Mouse (Mus musculus) heart, embryonic 10.5 days (tissue): ENCODE data around the gene Ier5l. TPM values are rescaled to one million over a fixed set of nuclear protein-coding genes. Genes with fewer than 3 reads are reported as not detected.

ENCODE experiments used
- DNase-seq: peaks from one replicate; pipeline ENCODE4 v3.0.0-alpha.2; 2017; ENCODE audit warnings: low spot score
- H3K27ac ChIP-seq: fragments of 300-500 bp; sonication (generic); 2 replicates; pipeline ENCODE4 v1.5.1; 2016; ENCODE audit warnings: mild to moderate bottlenecking
- H3K27me3 ChIP-seq: fragments of 300-500 bp; sonication (generic); 2 replicates; pipeline ENCODE4 v1.6.1; 2016; ENCODE audit warnings: mild to moderate bottlenecking; ENCODE audit not compliant: poor library complexity, insufficient read depth, severe bottlenecking
- H3K36me3 ChIP-seq: fragments of 300-500 bp; sonication (generic); 2 replicates; pipeline ENCODE4 v1.6.1; 2016; ENCODE audit warnings: mild to moderate bottlenecking, moderate library complexity
- H3K4me1 ChIP-seq: fragments of 300-500 bp; sonication (generic); 2 replicates; pipeline ENCODE4 v1.6.1; 2016; ENCODE audit warnings: mild to moderate bottlenecking
- H3K4me3 ChIP-seq: fragments of 300-500 bp; sonication (generic); 2 replicates; pipeline ENCODE4 v1.5.1; 2016; ENCODE audit warnings: mild to moderate bottlenecking, moderate library complexity
- H3K9me3 ChIP-seq: fragments of 300-500 bp; sonication (generic); 2 replicates; pipeline ENCODE4 v1.6.1; 2016; ENCODE audit warnings: mild to moderate bottlenecking, moderate library complexity
- WGBS: fragments of 180-500 bp; shearing (Covaris S2); methylation state at CpG from one replicate; pipeline ENCODE4 v1.1.7; 2016; 5-methylcytosine and 5-hydroxymethylcytosine counted together
- polyA plus RNA-seq: library from polyadenylated mRNA; unstranded; fragments of >200 nt; fragmentation: Nextera tagmentation; extraction: Ambion mirVana; gene quantifications from 2 replicates; pipeline ENCODE4 v1.2.1, GENCODE M21; 2016

The Ier5l gene
- polyA plus RNA-seq, 1 experiment from 2014 or later: 2.2 TPM

DNA sequence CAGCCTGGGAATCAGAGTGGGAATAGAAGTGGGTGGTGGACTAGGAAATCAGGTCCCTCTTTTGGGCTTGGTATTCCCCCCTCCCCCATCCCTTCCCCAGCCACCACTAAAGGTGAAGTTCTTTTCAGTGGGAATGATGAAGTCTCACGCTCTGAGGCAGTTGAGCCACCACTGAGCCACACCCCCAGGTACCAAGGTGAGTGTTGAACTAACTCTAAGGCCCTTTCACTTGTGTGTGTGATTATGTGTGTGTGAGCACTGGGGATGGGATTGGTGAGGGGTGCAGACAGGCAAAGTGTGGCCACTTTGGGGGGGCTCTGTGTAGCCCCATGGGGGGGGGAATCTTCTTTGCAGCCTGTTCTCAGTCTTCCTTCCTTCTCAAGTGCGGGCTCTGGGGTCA is 2.2 kb upstream of the Ier5l start:
- Histone ChIP-seq H3K4me3 (no peak overlapping the region), H3K27me3 (peaks cover 22% of the 10 kb centered on the region), H3K36me3 (no peaks in the 10 kb centered on the region), H3K4me1 (peaks cover 23% of the 10 kb centered on the region), H3K27ac (no peak overlapping the region), H3K9me3 (no peaks in the 10 kb centered on the region)
- 81% methylated on average over 2 of the region's 2 CpGs for whole genome bisulfite sequencing
- DNase-seq: no peak

DNA sequence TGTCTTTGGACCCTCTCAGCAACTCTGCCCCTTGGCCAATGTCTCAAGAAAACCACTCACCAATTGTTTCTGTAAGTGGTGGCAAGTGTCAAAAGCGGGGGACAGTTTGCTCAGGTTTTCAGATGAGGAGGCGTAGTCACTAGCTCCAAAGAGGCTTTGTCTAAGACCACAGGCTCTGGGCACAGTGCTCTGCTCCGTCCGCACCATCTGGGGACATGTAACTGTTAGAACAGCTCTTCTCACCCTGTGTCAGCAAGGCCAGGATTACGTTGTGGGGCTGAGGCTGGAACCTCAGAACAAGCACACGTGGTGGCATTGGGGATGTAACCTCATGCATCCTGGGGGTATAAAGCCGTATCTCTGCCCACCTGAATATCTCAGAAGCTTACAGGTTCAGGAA is 1.4 kb upstream of the Ier5l start:
- no peak overlapping the region for H3K4me3 ChIP-seq
- H3K27me3 ChIP-seq: peaks cover 22% of the 10 kb centered on the region
- H3K4me1 ChIP-seq: peaks cover 30% of the 10 kb centered on the region
- H3K27ac ChIP-seq: no peak overlapping the region
- no peak for DNase-seq
- H3K36me3 ChIP-seq: no peaks in the 10 kb centered on the region
- H3K9me3 ChIP-seq: no peaks in the 10 kb centered on the region
- WGBS: 80% methylated on average over 7 of the region's 7 CpGs

DNA sequence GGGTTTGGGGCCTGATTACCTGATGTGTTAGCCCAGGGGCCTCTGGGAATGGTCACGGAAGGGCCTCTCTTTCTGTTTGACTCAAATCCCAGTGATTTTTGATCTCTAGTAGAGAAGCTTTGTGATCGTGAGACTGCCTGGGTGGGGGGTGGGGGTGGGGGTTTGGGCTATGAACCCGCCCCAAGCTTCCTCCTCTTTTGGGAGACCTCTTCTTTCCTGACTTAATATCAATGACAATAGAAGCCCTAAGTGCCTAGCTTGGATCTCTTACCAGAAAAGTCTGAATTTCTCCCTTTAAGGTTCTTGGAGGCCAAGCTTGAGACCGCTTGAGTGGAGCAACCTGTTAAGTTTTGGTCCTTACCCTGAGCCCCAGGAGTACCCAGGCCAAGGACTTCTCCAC is 757 bp upstream of the Ier5l start:
- H3K36me3 ChIP-seq: no peaks in the 10 kb centered on the region
- H3K27ac ChIP-seq: peak overlapping the region; percentile 97
- H3K9me3 ChIP-seq: no peaks in the 10 kb centered on the region

DNA sequence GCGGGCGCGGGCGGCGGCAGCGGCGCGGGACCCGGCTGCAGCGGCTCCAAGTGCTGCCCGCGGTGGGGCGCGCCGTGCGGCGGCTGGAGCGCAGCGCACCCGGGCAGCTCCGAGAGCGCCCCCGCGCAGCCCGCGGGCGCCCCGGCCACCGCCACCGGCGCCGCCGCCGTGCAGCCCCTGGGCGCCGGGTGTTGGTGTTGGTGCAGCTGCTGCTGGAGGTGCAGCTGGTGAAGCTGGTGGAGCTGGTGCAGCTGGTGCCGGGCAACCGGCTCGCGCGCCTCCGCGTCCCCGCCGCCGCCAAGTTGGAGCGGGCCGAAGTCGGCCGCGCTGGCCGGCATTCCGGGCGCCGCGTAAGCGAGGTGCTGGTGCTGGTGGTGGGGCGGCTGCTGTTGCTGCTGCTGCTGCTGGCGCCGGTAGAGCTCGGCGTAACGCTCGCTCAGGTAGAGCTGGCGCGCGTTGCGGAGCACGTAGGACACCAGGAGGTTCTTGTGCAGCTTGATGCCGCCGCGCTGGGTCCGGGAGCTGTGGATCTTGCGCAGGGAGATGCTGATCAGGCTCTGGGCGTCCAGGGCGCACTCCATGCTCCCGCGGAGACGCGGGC is 488 bp downstream of the Ier5l start:
- peaks cover 29% of the 10 kb centered on the region for H3K27me3 ChIP-seq
- H3K36me3 ChIP-seq: no peaks in the 10 kb centered on the region
- peak overlapping the region; percentile 81 for H3K4me3 ChIP-seq
- H3K4me1 ChIP-seq: peaks cover 49% of the 10 kb centered on the region
- H3K9me3 ChIP-seq: no peaks in the 10 kb centered on the region
- peak overlapping the region; percentile 97 for H3K27ac ChIP-seq
- DNase-seq: peak; percentile 84
- 5% methylated on average over 80 of the region's 80 CpGs for WGBS

More for the DNA sequence above, 757 bp upstream of the Ier5l start:
- H3K4me3 ChIP-seq: peak overlapping the region; percentile 81
- H3K27me3 ChIP-seq: peaks cover 22% of the 10 kb centered on the region
- peaks cover 37% of the 10 kb centered on the region for H3K4me1 ChIP-seq
- DNase-seq: no peak
- 20% methylated on average over 4 of the region's 4 CpGs for WGBS

DNA sequence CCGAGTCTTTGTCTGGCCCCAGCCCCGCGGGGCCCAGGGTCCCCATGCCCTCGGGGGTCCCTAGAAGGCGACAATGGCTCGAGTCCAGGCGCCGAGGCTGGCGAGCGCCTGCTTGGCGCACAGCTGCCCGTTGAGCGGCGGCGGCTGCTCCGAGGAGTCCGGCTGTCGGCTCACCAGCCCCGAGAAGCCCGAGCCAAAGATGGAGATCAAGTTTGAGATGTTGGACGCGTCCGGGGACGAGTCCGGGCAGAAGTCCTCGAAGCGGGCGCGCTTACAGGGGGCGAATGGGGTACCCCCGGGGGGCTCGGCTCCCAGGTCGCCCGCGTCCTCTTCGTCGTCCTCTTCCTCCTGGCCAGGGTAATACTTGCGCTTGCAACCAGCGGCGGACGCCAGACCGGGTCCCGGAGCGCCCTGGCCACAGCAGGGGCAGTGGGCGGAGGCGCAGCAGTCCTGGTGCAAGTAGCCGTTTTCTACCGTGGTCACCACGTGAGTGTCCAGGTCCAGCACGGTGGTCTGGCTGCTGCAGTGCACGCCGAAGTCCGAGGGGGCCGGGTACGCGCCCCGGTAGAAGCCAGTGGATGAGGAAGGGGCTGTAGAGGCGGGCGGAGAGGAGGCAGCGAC is 1.2 kb downstream of the Ier5l start:
- peaks cover 31% of the 10 kb centered on the region for H3K27me3 ChIP-seq

DNA sequence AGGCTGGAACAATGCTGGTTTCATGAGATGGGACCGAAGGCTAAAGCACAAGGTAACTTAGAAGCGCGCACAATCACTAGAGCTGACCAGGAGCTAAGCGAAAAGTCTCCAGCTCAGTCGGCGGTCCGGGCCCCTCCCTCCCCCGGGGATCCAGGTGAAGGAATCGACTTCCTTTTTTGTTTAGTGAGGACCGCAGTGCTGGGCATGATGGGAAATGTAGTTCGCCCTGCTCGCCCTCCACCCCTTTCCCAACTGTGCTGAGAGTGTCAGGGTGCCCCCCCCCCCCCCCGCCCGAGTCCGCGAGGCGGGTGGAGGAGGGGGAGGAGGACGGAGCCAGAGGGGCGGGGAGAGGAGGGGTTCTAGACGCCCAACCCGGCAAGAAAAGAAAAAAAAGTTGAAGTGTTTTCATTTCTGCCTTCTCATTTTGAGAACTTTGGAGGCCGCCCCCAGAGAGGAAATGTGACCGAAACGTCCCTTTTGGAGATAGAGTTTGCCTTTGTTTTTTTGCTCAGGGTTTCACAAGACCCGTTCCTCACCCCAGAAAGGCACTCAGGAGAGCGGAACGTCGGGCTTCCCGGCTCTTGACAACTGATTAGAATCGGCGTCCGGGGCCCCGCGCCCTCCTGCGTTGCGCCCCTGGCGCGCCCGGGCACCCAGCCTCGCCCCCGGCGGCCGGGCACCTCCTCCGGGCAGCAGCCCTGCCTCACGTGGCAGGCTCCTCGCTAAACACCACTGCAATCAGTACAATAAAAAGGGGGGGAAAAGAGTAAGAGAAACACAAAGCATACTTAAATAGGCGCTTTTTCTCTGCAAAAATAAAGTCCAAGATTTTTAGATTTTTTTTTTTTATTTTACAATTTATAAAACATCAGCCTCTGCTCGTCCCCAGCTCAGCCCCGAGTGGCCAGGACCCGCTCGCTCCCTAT is 2.0 kb downstream of the Ier5l start:
- Histone ChIP-seq H3K36me3 (no peaks in the 10 kb centered on the region), H3K27ac (peak overlapping the region; percentile 97), H3K9me3 (no peaks in the 10 kb centered on the region), H3K4me1 (peaks cover 63% of the 10 kb centered on the region), H3K4me3 (peak overlapping the region; percentile 81), H3K27me3 (peaks cover 31% of the 10 kb centered on the region)
- under 1% methylated on average over 51 of the region's 51 CpGs for WGBS
- DNase-seq: peak; percentile 93

More for the DNA sequence above, 1.2 kb downstream of the Ier5l start:
- WGBS: under 1% methylated on average over 60 of the region's 60 CpGs
- Histone ChIP-seq H3K4me1 (peaks cover 55% of the 10 kb centered on the region), H3K27ac (peak overlapping the region; percentile 97), H3K9me3 (no peaks in the 10 kb centered on the region), H3K36me3 (no peaks in the 10 kb centered on the region), H3K4me3 (peak overlapping the region; percentile 81)
- DNase-seq: no peak

DNA sequence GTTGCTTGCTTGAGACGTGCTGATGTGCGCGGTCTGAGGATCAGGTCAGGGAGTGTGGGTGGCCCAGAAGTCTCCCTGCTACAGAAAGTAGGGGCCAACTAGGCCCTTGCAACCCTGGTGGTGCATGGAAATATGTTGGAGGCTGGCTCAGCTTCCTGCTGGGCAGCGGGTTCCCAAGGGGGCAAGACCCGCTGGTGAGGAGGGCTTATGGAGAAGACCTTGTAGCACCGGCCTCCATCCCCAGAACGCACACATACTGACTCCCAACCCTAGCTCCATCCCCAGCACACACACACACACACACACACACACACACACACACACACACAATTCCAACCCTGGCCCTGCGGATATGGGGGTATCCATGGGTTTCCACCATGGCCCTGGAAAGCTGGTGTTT is 3.0 kb downstream of the Ier5l start:
- Histone ChIP-seq H3K9me3 (no peaks in the 10 kb centered on the region), H3K27me3 (peaks cover 26% of the 10 kb centered on the region), H3K36me3 (no peaks in the 10 kb centered on the region), H3K4me3 (peak overlapping the region; percentile 81), H3K27ac (peak overlapping the region; percentile 97), H3K4me1 (peaks cover 70% of the 10 kb centered on the region)
- 10% methylated on average over 8 of the region's 8 CpGs for WGBS
- DNase-seq: no peak

DNA sequence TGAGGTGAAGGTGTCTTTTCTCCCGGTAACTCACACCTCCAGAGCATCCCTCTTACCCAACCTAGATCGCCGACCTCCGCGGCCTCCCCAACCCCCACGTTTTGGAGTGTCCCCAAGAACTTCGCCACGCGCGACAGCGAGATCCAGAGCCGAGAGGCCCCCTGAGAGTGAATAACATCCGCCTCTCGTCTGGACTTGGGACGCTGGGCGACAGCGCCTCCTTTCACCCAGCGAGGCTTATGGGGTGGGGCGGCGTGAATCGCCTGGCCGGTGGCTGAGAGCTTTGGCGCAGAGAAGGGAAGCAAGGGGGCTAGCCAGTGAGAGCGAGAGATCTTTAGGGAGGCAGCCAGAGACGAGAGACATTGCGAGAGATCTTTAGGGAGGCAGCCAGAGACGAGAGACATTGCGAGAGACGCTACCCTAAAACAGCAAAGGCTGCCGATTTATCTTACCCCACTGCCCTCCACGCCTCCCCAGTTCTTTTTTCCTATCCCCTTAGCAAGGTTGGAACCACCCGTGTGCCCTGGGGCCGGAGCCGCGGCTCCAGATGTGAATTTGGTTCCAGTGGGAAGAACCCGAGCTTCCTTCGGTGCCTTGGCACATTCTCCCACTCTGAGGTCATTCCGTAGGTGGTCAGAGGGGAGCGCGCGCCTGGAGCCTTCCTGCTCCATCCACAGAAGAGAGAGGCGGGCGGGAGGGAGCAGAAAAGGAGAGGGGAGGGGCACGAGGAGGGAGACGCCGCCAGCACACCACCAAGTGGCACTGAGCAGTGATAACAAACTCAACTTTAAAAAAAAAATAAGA is 3.7 kb downstream of the Ier5l start:
- Histone ChIP-seq H3K27ac (peak overlapping the region; percentile 97), H3K4me1 (peaks cover 76% of the 10 kb centered on the region)
- WGBS: under 1% methylated on average over 46 of the region's 46 CpGs

DNA sequence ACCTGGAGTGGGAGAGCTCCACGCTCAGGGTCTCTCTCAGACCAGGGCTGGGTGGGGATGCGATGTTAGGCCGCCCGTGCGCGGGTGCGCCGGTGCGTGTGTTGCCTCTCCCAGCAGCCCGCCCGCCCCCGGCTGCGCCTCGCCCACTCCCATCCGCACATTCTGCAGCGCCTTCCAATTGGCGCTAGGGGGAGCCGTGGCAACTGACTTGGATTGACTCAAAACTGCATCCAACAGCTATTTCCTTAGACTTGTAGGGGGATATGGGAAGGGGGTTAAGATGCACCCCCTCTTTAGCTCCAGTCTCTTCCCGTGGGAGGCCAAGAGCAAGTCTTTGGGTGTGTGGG is 4.2 kb downstream of the Ier5l start:
- Histone ChIP-seq H3K9me3 (no peaks in the 10 kb centered on the region), H3K27me3 (peaks cover 13% of the 10 kb centered on the region), H3K4me1 (peaks cover 79% of the 10 kb centered on the region), H3K27ac (peak overlapping the region; percentile 97), H3K36me3 (no peaks in the 10 kb centered on the region), H3K4me3 (peak overlapping the region; percentile 81)
- WGBS: under 1% methylated on average over 19 of the region's 19 CpGs
- peak; percentile 90 for DNase-seq

More for the DNA sequence above, 3.7 kb downstream of the Ier5l start:
- peak; percentile 90 for DNase-seq
- Histone ChIP-seq H3K27me3 (peaks cover 19% of the 10 kb centered on the region), H3K9me3 (no peaks in the 10 kb centered on the region), H3K4me3 (peak overlapping the region; percentile 81), H3K36me3 (no peaks in the 10 kb centered on the region)

DNA sequence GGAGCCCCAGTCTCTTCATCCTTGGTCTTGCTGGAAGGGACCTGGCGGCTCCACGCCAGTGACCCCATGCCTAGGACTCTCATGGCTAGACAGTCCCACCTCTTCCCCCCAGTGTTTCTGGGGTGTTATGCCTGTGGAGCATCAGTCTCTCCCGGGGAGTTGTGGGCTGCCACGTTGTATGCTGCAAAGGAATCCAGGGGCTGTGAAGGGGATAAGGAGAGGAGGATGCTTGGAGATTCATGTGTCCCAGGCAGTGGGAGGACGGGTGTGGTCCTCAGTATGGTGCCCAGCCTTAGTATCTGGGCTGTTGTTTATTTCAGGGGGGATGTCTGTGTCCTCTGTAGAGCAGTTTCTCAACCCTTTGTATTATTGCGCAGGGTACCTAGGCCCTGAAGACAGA is 5.0 kb downstream of the Ier5l start:
- Histone ChIP-seq H3K36me3 (no peaks in the 10 kb centered on the region), H3K27ac (peak overlapping the region; percentile 97), H3K27me3 (peaks cover 9% of the 10 kb centered on the region), H3K9me3 (no peaks in the 10 kb centered on the region), H3K4me1 (peaks cover 81% of the 10 kb centered on the region), H3K4me3 (peak overlapping the region; percentile 81; the same call in 1 of the 2 replicates)
- no peak for DNase-seq
- 52% methylated on average over 6 of the region's 6 CpGs for WGBS

DNA sequence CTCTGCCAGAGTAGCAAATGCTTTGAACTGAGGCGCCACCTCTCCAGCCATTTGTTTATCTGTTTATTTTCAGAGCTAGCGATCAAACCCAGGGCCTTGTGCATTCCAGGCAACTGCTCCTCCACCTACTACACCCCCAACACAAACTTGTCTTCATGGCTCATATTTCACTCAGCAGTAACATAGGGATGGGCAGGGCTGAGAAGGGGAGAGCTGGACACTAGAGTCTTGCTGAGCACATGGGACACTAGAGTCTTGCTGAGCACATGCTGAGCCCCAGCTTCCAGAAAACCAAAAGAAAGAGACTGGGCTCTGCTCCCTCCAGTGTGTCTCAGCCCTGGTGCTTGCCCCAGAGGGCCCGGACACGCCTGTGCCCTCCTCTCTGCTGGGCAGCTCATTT is 7.2 kb downstream of the Ier5l start:
- H3K4me1 ChIP-seq: peaks cover 82% of the 10 kb centered on the region

DNA sequence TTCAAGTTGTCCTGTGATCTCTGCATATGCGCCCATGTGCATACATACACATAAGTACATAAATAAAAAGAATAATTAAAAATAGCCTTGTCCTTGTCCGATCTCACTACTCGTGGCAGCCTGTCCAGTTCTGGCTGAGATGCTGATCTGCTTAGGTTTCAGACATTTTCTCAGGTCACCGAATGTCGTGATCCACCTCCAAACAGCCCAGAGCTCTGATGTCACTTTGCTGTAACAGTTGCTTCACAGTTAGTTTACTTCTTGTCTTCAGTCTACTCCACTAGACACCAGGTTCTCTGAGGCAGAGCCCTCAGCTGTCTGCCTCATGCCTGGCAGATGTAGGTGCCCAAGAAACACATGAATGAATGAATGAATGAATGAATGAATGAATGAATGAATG is 9.6 kb downstream of the Ier5l start:
- Histone ChIP-seq H3K27ac (peak overlapping the region; percentile 79), H3K4me3 (peak overlapping the region; percentile 52), H3K9me3 (no peaks in the 10 kb centered on the region), H3K4me1 (peaks cover 65% of the 10 kb centered on the region), H3K36me3 (0 out of 2 replicates have a peak, but pooled peaks cover 6% of the 10 kb centered on the region), H3K27me3 (peaks cover 9% of the 10 kb centered on the region)
- WGBS: 53% methylated on average over 5 of the region's 5 CpGs
- no peak for DNase-seq

More for the DNA sequence above, 7.2 kb downstream of the Ier5l start:
- H3K27ac ChIP-seq: peak overlapping the region; percentile 65; the same call in 1 of the 2 replicates
- DNase-seq: no peak
- H3K36me3 ChIP-seq: no peaks in the 10 kb centered on the region
- 49% methylated on average over 4 of the region's 4 CpGs for WGBS
- no peak overlapping the region for H3K4me3 ChIP-seq
- peaks cover 9% of the 10 kb centered on the region for H3K27me3 ChIP-seq
- no peaks in the 10 kb centered on the region for H3K9me3 ChIP-seq
